ENCODE assay signal across 8 mouse cellular contexts in the genomic region with DNA sequence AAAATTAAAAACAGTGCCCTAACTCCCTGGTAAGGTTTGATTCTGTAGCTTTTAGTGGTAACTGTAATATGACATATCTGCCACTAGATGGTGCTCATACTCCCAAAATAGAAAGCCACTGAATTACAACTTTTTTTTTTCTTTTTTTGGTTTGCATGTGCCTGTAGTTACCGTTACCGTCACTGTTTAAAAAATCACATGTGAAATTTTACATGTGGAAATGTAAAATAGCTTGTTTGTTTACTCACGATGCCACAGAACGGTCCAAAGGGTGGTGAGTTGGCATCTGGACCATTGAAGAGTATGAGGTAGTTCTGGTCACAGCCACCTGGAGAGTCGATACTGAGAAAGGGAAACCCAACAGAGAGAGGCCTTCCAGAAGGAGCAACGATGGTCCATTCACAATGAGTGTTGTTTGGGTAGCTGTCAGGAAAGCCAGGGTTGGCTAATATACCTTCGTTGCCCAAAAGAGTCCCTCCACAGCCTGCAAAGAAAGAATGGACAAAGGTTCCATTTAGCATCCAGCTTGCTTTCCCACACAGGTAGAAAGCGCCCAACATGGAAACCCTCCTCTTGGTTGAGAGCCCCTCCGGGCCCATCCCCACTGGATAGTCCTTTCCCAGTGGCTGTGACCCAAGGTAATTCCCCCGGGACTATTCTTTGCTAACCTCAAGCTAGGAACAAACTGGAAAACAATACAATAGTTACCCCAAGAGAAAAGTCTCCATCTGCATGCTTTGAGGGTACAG. TPM values are rescaled to one million over a fixed set of nuclear protein-coding genes. Genes with fewer than 3 reads are reported as not detected.
DNase-seq lines count a peak whose midpoint lies in the region; ATAC-seq and TF ChIP-seq lines count a peak whose summit lies in the region.

No protein-coding gene starts in this region.

- no peaks in the 10 kb centered on the region for H3K27me3 ChIP-seq in forebrain, embryonic 14.5 days (replicated peaks; ENCODE audit: control insufficient read depth, insufficient read depth, low read length)
- H3K27me3 ChIP-seq in midbrain, embryonic 10.5 days (ENCODE audit: low read depth, poor library complexity, severe bottlenecking) = no peaks in the 10 kb centered on the region

- no peaks in the 10 kb centered on the region for H3K36me3 ChIP-seq in forebrain, embryonic 14.5 days (ENCODE audit: control insufficient read depth, insufficient read depth, low read length)
- no peaks in the 10 kb centered on the region for H3K36me3 ChIP-seq in midbrain, embryonic 10.5 days

- 56% methylated on average over 10 of the region's 10 CpGs for WGBS in forebrain, embryonic 14.5 days
- WGBS in midbrain, embryonic 10.5 days = 64% methylated on average over 10 of the region's 10 CpGs

- no peaks in the 10 kb centered on the region for H3K9me3 ChIP-seq in forebrain, embryonic 14.5 days (replicated peaks; ENCODE audit: control insufficient read depth, low read length)
- H3K9me3 ChIP-seq in midbrain, embryonic 10.5 days (replicated peaks) = no peaks in the 10 kb centered on the region

- no peak overlapping the region for H3K9ac ChIP-seq in forebrain, embryonic 14.5 days (ENCODE audit: low read length)

- H3K27ac ChIP-seq in layer of hippocampus, adult 2 months = no peak overlapping the region
- H3K27ac ChIP-seq in forebrain, embryonic 14.5 days (ENCODE audit: low read depth, low read length) = no peak overlapping the region
- peak overlapping the region; percentile 42; the same call in 1 of the 2 replicates for H3K27ac ChIP-seq in midbrain, embryonic 10.5 days (replicated peaks)

- no peak overlapping the region for H3K4me2 ChIP-seq in forebrain, embryonic 14.5 days (ENCODE audit: low read length)

- no peak overlapping the region for H3K4me3 ChIP-seq in layer of hippocampus, adult 2 months
- H3K4me3 ChIP-seq in forebrain, embryonic 14.5 days (ENCODE audit: low read depth, low read length) = no peak overlapping the region
- no peak overlapping the region for H3K4me3 ChIP-seq in midbrain, embryonic 10.5 days

- peak; percentile 67 for ATAC-seq in forebrain, embryonic 14.5 days

- DNase-seq in layer of hippocampus, adult 2 months (ENCODE audit: low spot score in 2 of 2) = no peak
- DNase-seq in layer of hippocampus, adult 8-10 months (ENCODE audit: low spot score in 2 of 2) = no peak
- DNase-seq in Muller cell, postnatal 12 days (ENCODE audit: inconsistent ontology term) = peak; percentile 37
- peak; percentile 76 for DNase-seq in forebrain, embryonic 14.5 days (ENCODE audit: low spot score)
- no peak for DNase-seq in midbrain, embryonic 10.5 days (ENCODE audit: low spot score)
- DNase-seq in gastrocnemius, postnatal 10 days = no peak
- no peak for DNase-seq in right cerebral cortex, postnatal 36 days (ENCODE audit: low spot score in 2 of 2)
- no peak for DNase-seq in gastrocnemius, postnatal 4 days (ENCODE audit: low spot score in 2 of 2)

- no peaks in the 10 kb centered on the region for H3K4me1 ChIP-seq in forebrain, embryonic 14.5 days (ENCODE audit: control insufficient read depth, insufficient read depth, low read length)
- H3K4me1 ChIP-seq in midbrain, embryonic 10.5 days = 0 out of 2 replicates have a peak, but pooled peaks cover 3% of the 10 kb centered on the region

- peak; percentile 99 for TF ChIP-seq CTCF in layer of hippocampus, adult 2 months (conservative IDR thresholded peaks at IDR 0.05)

RNA-seq across cellular contexts. Expression of gene Rsu1, which starts 7.1 kb away (rescaled TPM):
- total RNA-seq in layer of hippocampus, adult 2 months (2021) = 10 to 100 TPM; 36.2 to 36.5 TPM
- 10 to 100 TPM; 35.4 to 39.7 (median 38.1) TPM for total RNA-seq in layer of hippocampus, adult 8-10 months (2022)
- polyA plus RNA-seq in forebrain, embryonic 14.5 days (2014; fragmentation: Nextera tagmentation; extraction: Ambion mirVana) = 57.2 and 66.0 TPM in 2 replicates
- 70.0 and 72.1 TPM in 2 replicates for polyA plus RNA-seq in midbrain, embryonic 10.5 days (2016; fragmentation: Nextera tagmentation; extraction: Ambion mirVana)
- total RNA-seq in gastrocnemius, postnatal 10 days (2021) = 10 to 100 TPM; 62.5 to 66.7 TPM
- 100 to 1,000 TPM in 1 of 2 experiments, 10 to 100 TPM in 1; 90.1 to 109 TPM for total RNA-seq in gastrocnemius, postnatal 4 days (2021)

Comparison
In these comparisons a context has a peak if more than half of its experiments do, and no peak if none do; other contexts are left out.
1. DNase-seq: peak in Muller cell, postnatal 12 days (single experiment) and forebrain, embryonic 14.5 days (single experiment); none in layer of hippocampus, adult 2 months (0 of 2), layer of hippocampus, adult 8-10 months (0 of 2), midbrain, embryonic 10.5 days (single experiment), gastrocnemius, postnatal 10 days (single experiment), right cerebral cortex, postnatal 36 days (0 of 2) and gastrocnemius, postnatal 4 days (0 of 2).